Mouse (Mus musculus): ENCODE data around the gene Brca1.

DNA sequence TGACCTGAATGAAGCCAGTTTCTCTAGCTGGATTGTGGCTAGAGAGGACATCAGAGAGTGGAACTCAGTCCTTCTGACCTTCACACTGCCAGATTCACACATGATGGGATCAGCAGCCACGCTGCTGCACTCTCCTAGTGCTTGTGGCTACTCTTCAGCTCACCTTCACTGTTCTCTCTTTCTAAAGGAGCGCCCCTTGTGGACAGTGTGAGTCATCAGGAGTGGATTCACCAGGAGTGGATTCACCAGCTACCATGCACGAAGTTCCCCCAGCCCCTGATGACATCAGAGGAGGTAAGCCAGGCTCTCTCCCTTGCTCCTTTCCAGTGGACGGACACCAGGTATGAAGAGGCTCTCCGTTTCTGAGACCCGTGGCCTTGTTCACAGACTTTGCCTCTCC, 24.4 kb upstream of the Brca1 start:
- TF ChIP-seq CTCF (IDR thresholded peaks at IDR 0.05) (peak; percentile 46), EP300 (IDR thresholded peaks at IDR 0.05) (no peak)

All from lung, postnatal 0 days (tissue).